Mouse (Mus musculus) gonadal fat pad, adult 2 months (tissue): ENCODE results near the gene Olfr1289. TPM values are rescaled to one million over a fixed set of nuclear protein-coding genes. Genes with fewer than 3 reads are reported as not detected.

Experiments used
- DNase-seq: peaks from one replicate; pipeline ENCODE4 v3.0.0-alpha.2; 2012; ENCODE audit warnings: low read depth
- polyA plus RNA-seq: library from polyadenylated mRNA; depleted of rRNA; stranded (reverse); fragments of >200 nt; gene quantifications from 2 replicates; pipeline ENCODE4 v1.2.3, GENCODE M21; 2012; rRNA removed

Olfr1289 gene
- polyA plus RNA-seq: not detected in 2 replicates

- DNase-seq: no peak
Observed at GRCm38 (mm10) chr2:111480519-111480918, at the start of gene Olfr1289. TSS of gene Olfr1289 (plus strand) at chr2:111480819.

DNA sequence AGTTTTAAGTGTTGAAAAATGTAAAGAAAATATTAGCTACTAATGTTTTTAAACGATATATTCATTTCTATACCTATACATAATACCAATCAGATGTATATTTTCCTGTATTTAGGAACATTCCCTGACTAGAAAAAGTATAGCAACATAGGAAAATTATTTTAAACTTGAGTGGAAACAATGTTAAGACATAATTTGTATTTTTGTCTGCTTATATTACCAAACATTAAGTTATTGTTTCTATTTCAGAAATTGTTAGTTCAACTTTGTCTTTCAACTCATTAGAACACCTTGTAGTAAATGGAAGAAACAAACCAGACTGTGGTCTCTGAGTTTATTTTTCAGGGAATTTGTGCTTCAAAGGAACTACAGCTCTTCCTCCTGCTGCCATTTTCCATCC lies 31.8 kb upstream of the Olfr1289 start, which contains the start of gene Olfr1287:
Gene Olfr1287, plus strand, starts transcription at position 301 of the 400 bp plus-strand sequence.
- DNase-seq: no peak

- DNase-seq: no peak
Observed at GRCm38 (mm10) chr2:111473801-111474200, 6.8 kb upstream of the Olfr1289 start, which contains the start of gene Olfr1288. TSS of gene Olfr1288 (plus strand) at chr2:111474101.

GRCm38 (mm10) chr2:111493729-111494128 lies 13.1 kb downstream of the Olfr1289 start, which contains the start of gene Olfr1290:
TSS of gene Olfr1290 (minus strand) at chr2:111493829.
- DNase-seq: no peak

- DNase-seq: no peak
Observed at GRCm38 (mm10) chr2:111496880-111497279, 16.3 kb downstream of the Olfr1289 start, which contains the start of gene Olfr1291-ps1. TSS of gene Olfr1291-ps1 (plus strand) at chr2:111497180.

DNA sequence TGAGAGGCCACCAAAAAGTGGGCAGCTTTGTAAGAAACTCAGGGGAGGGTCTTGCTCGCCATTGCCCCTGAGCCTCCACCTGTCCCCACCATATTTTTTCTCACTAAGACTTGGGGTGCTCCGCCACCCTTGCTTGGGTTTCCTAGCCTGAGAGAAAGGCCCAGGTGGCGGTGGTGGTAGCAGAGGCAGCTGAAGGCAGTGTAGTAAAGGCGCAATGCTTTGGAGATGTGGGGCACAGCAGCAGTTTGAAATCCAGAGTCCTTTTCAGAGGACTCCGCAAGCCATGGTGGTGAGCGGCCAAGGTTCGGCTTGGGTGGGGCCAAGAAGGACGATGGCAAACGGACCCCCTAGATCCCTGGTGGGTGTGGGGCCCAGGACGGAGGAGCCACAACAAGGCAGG lies 36.8 kb downstream of the Olfr1289 start:
- no peak for DNase-seq

DNA sequence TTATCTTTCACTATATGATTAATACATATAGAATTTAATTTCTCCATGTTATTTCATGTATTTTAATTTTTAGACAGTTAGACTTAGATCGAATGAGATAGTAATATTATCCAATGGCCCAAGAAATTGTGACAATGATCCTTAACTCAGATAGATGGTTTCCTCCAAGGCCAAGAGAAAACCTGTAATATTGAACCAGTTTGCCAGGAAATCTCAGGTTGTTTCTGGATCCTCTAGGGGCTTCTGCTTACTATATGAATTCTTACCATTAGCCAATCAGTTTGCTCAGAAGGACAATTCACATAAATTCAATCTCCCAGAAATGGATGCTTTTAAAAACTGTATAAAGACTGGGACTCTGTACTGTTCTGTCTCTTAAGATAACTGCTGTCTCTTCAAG lies 44.3 kb downstream of the Olfr1289 start, which contains the start of gene Olfr1293-ps:
Gene Olfr1293-ps, plus strand, starts transcription at position 301 of the 400 bp plus-strand sequence.
- no peak for DNase-seq

Other genes with a start within 250 kb of the Olfr1289 start
- not detected in 2 replicates for gene Olfr1275, start 245.5 kb upstream of the Olfr1289 start, polyA plus RNA-seq
- not detected in 2 replicates for gene Olfr1276, start 226.3 kb upstream of the Olfr1289 start, polyA plus RNA-seq
- not detected in 2 replicates for gene Olfr1277, start 206.7 kb upstream of the Olfr1289 start, polyA plus RNA-seq
- not detected in 2 replicates for gene Olfr1278, start 190.7 kb upstream of the Olfr1289 start, polyA plus RNA-seq
- not detected in 2 replicates for gene Olfr1279, start 180.2 kb upstream of the Olfr1289 start, polyA plus RNA-seq
- gene Olfr1280, start 166.8 kb upstream of the Olfr1289 start, polyA plus RNA-seq: not detected in 2 replicates
- gene Olfr1281, start 154.3 kb upstream of the Olfr1289 start, polyA plus RNA-seq: not detected in 2 replicates
- not detected in 2 replicates for gene Olfr1282, start 144.7 kb upstream of the Olfr1289 start, polyA plus RNA-seq
- not detected in 2 replicates for gene Olfr1283, start 114.0 kb upstream of the Olfr1289 start, polyA plus RNA-seq
- gene Olfr1284, start 105.3 kb upstream of the Olfr1289 start, polyA plus RNA-seq: not detected in 2 replicates
- not detected in 2 replicates for gene Olfr1286, start 57.7 kb upstream of the Olfr1289 start, polyA plus RNA-seq
- not detected in 2 replicates for gene Olfr1287, start 31.7 kb upstream of the Olfr1289 start, polyA plus RNA-seq
- gene Olfr1288, start 6.7 kb upstream of the Olfr1289 start, polyA plus RNA-seq: not detected in 2 replicates
- not detected in 2 replicates for gene Olfr1290, start 13.0 kb downstream of the Olfr1289 start, polyA plus RNA-seq
- gene Olfr1291-ps1, start 16.4 kb downstream of the Olfr1289 start, polyA plus RNA-seq: not detected in 2 replicates
- gene Olfr1293-ps, start 44.4 kb downstream of the Olfr1289 start, polyA plus RNA-seq: not detected in 2 replicates
- not detected in 2 replicates for gene Olfr1294, start 59.5 kb downstream of the Olfr1289 start, polyA plus RNA-seq
- gene Olfr1295, start 88.9 kb downstream of the Olfr1289 start, polyA plus RNA-seq: not detected in 2 replicates
- gene Olfr1297, start 145.7 kb downstream of the Olfr1289 start, polyA plus RNA-seq: not detected in 2 replicates
- gene Olfr1298, start 168.4 kb downstream of the Olfr1289 start, polyA plus RNA-seq: not detected in 2 replicates
- not detected in 2 replicates for gene Olfr1299, start 180.6 kb downstream of the Olfr1289 start, polyA plus RNA-seq